In genomic region chr19:6057313-6058096, GRCm38 (mm10) we compare ENCODE assay signal across 8 mouse cellular contexts. TPM values are rescaled to one million over a fixed set of nuclear protein-coding genes. Genes with fewer than 3 reads are reported as not detected.
DNase-seq lines count a peak whose midpoint lies in the region; ATAC-seq and TF ChIP-seq lines count a peak whose summit lies in the region.

Gene Mrpl49, minus strand, starts transcription at chr19:6057785.
Gene Fau, plus strand, starts transcription at chr19:6057844.

- CTCF ChIA-PET in Patski (lab: Charles Lee) = interaction anchor here (1.4 kb wide), 1 partner anchor 274 kb away, joined by 3 read pairs; no protein-coding TSS in a partner anchor

- POLR2A ChIA-PET in Patski (lab: Charles Lee) = interaction anchor here (0.6 to 1.3 kb wide), 3 partner anchors 11 to 61 kb away, joined by 3 to 6 read pairs (median 4); partner anchors contain the start of gene Syvn1

- H3K4me2 ChIP-seq in hindbrain, embryonic 14.5 days (replicated peaks) = peak within 1 kb of the TSS; percentile 85

- H3K36me3 ChIP-seq in hindbrain, embryonic 14.5 days (replicated peaks; ENCODE audit: control insufficient read depth, insufficient read depth) = peaks cover 48% of the 10 kb centered on the region

- no peak for TF ChIP-seq CTCF in Patski (IDR thresholded peaks at IDR 0.05)

- peak; percentile 23 for ATAC-seq in Patski
- peak; percentile 87 for ATAC-seq in hindbrain, embryonic 14.5 days (ENCODE audit: low FRiP score)

- WGBS in hindbrain, embryonic 14.5 days = under 1% methylated on average over 60 of the region's 63 CpGs

- H3K9ac ChIP-seq in hindbrain, embryonic 14.5 days = peak within 1 kb of the TSS; percentile 85

- no peaks in the 10 kb centered on the region for H3K9me3 ChIP-seq in hindbrain, embryonic 14.5 days (ENCODE audit: control insufficient read depth, low read length)

- DNase-seq in Patski (ENCODE audit: low read depth, low spot score) = peak; percentile 75
- DNase-seq in cerebellum, postnatal 14 days = peak; percentile 99 to 100
- DNase-seq in frontal cortex, postnatal 25 days (ENCODE audit: low spot score in 2 of 2) = peak; percentile 95 to 98
- DNase-seq in hindbrain, embryonic 14.5 days (ENCODE audit: low spot score) = peak; percentile 100
- DNase-seq in layer of hippocampus, postnatal 36 days = peak; percentile 98 to 99
- peak; percentile 99 for DNase-seq in lung, postnatal 36 days
- DNase-seq in retina, postnatal 1 day = peak; percentile 98
- peak; percentile 97 for DNase-seq in urinary bladder, adult 18-20 months (ENCODE audit: low spot score in 2 of 2)

- H3K27me3 ChIP-seq in Patski = no peaks in the 10 kb centered on the region
- no peaks in the 10 kb centered on the region for H3K27me3 ChIP-seq in hindbrain, embryonic 14.5 days (ENCODE audit: control insufficient read depth, insufficient read depth, low read length)

- H3K4me3 ChIP-seq in hindbrain, embryonic 14.5 days (replicated peaks; ENCODE audit: low read length) = peak within 1 kb of the TSS; percentile 52

- H3K27ac ChIP-seq in hindbrain, embryonic 14.5 days = peak within 1 kb of the TSS; percentile 78

- peaks cover 31% of the 10 kb centered on the region for H3K4me1 ChIP-seq in hindbrain, embryonic 14.5 days (replicated peaks; ENCODE audit: control insufficient read depth, insufficient read depth, low read length)

- in situ Hi-C loops in Patski (cut with MboI; ENCODE audit: low pct_unique_long_range_greater_than_20kb) = no loop called here

RNA-seq across cellular contexts. Expression of gene Mrpl49, which starts in this region (rescaled TPM):
- polyA plus RNA-seq in Patski (2021) = 68.9 TPM
- 64.2 and 64.5 TPM in 2 replicates for polyA plus RNA-seq in hindbrain, embryonic 14.5 days (2014; fragmentation: Nextera tagmentation; extraction: Ambion mirVana)
- 10 to 100 TPM; 46.8 to 47.9 TPM for total RNA-seq in layer of hippocampus, postnatal 36 days (2021)

RNA-seq across cellular contexts. Expression of gene Fau, which starts in this region (rescaled TPM):
- 1,123 TPM for polyA plus RNA-seq in Patski (2021)
- 537 and 672 TPM in 2 replicates for polyA plus RNA-seq in hindbrain, embryonic 14.5 days (2014; fragmentation: Nextera tagmentation; extraction: Ambion mirVana)
- total RNA-seq in layer of hippocampus, postnatal 36 days (2021) = 100 to 1,000 TPM; 676 to 701 TPM

Comparison
In these comparisons a context has a peak if more than half of its experiments do, and no peak if none do; other contexts are left out.
1. Peak in every context shown above with its lines: DNase-seq, ATAC-seq, H3K4me3 ChIP-seq and H3K27ac ChIP-seq.